Mouse (Mus musculus) lung, postnatal 0 days (tissue): ENCODE measurements at regions not wholly inside any gene's neighbourhood (a gene's known extent, or its start where the extent isn't known, plus 50 kb on each side); places are given as distances from the start of the nearest gene placed in this dataset.
"Not testable (repeated sequence)": the region's sequence is repeated elsewhere in the genome, so short reads cannot be mapped to it uniquely, and the experiment has no call there.

Source experiments
- ATAC-seq: fragments of 200-750 bp; cut with Nextera tagmentation; 2 replicates; pipeline ENCODE4 v1.8.0; 2017; ENCODE audit warnings: moderate library complexity
- DNase-seq: peaks from one replicate; pipeline ENCODE4 v3.0.0-alpha.2; 2016; ENCODE audit warnings: low spot score
- H3K27ac ChIP-seq: fragments of 300-500 bp; sonication (generic); 2 replicates; pipeline ENCODE4 v1.5.1; 2014; ENCODE audit warnings: antibody characterized with exemption, mild to moderate bottlenecking, low read length, mixed read lengths
- H3K27me3 ChIP-seq: fragments of 300-500 bp; sonication (generic); replicated peaks from 2 replicates; pipeline ENCODE4 v1.6.1; 2014; ENCODE audit warnings: low read length, mixed read lengths; ENCODE audit not compliant: insufficient read depth
- H3K36me3 ChIP-seq: fragments of 300-500 bp; sonication (generic); 2 replicates; pipeline ENCODE4 v1.6.1; 2014; ENCODE audit warnings: low read length, mixed read lengths; ENCODE audit not compliant: insufficient read depth
- H3K4me1 ChIP-seq: fragments of 300-500 bp; sonication (generic); 2 replicates; pipeline ENCODE4 v1.6.1; 2014; ENCODE audit warnings: antibody characterized with exemption, low read depth, low read length, mixed read lengths; ENCODE audit not compliant: insufficient read depth
- H3K4me2 ChIP-seq: fragments of 300-500 bp; sonication (generic); replicated peaks from 2 replicates; pipeline ENCODE4 v1.6.1; 2014; ENCODE audit warnings: low read depth, mild to moderate bottlenecking, low read length, moderate library complexity, mixed read lengths
- H3K4me3 ChIP-seq: fragments of 300-500 bp; sonication (generic); 2 replicates; pipeline ENCODE4 v1.5.1; 2014; ENCODE audit warnings: low read depth, low read length
- H3K9ac ChIP-seq: fragments of 300-500 bp; sonication (generic); replicated peaks from 2 replicates; pipeline ENCODE4 v1.6.1; 2014; ENCODE audit warnings: low read depth, mild to moderate bottlenecking
- H3K9me3 ChIP-seq: fragments of 300-500 bp; sonication (generic); 2 replicates; pipeline ENCODE4 v1.6.1; 2016; ENCODE audit warnings: low read length, mixed read lengths
- CTCF ChIP-seq: IDR thresholded peaks from 2 replicates; pipeline ENCODE4 v1.5.1; 2016; ENCODE audit warnings: antibody characterized with exemption, mild to moderate bottlenecking
- EP300 ChIP-seq: IDR thresholded peaks from 2 replicates; pipeline ENCODE4 v1.6.1; 2016; ENCODE audit warnings: antibody characterized with exemption, mild to moderate bottlenecking, control low read depth
- whole genome bisulfite sequencing: fragments of 180-500 bp; shearing (Covaris S2); extraction: QIAGEN DNeasy Blood & Tissue Kit; methylation state at CpG from one replicate; pipeline ENCODE4 v1.1.7; 2014; 5-methylcytosine and 5-hydroxymethylcytosine counted together

- Histone ChIP-seq H3K9ac (no peak overlapping the region), H3K9me3 (no peaks in the 10 kb centered on the region), H3K27ac (no peak overlapping the region), H3K4me3 (no peak overlapping the region), H3K36me3 (no peaks in the 10 kb centered on the region), H3K27me3 (no peaks in the 10 kb centered on the region), H3K4me1 (no peaks in the 10 kb centered on the region), H3K4me2 (no peak overlapping the region)
- ATAC-seq (no peak), DNase-seq (no peak)
- TF ChIP-seq CTCF, result no peak
- no peak for TF ChIP-seq EP300
- 69% methylated on average over 3 of the region's 3 CpGs for WGBS
Observed at GRCm38 (mm10) chr16:79342453-79342852, 251.6 kb upstream of the Tmprss15 start.

GRCm38 (mm10) chr16:79336416-79336815 lies 245.5 kb upstream of the Tmprss15 start:
- Histone ChIP-seq H3K9me3 (no peaks in the 10 kb centered on the region), H3K36me3 (no peaks in the 10 kb centered on the region), H3K27me3 (no peaks in the 10 kb centered on the region), H3K4me2 (no peak overlapping the region), H3K27ac (no peak overlapping the region), H3K4me3 (no peak overlapping the region), H3K9ac (no peak overlapping the region), H3K4me1 (no peaks in the 10 kb centered on the region)
- WGBS, result 39% methylated on average over 2 of the region's 2 CpGs
- ATAC-seq (no peak), DNase-seq (no peak)
- TF ChIP-seq CTCF, result no peak
- no peak for TF ChIP-seq EP300

- ATAC-seq (no peak), DNase-seq (no peak)
- Histone ChIP-seq H3K4me3 (no peak overlapping the region), H3K9me3 (no peaks in the 10 kb centered on the region), H3K9ac (no peak overlapping the region), H3K27ac (no peak overlapping the region), H3K4me2 (no peak overlapping the region), H3K4me1 (no peaks in the 10 kb centered on the region), H3K27me3 (no peaks in the 10 kb centered on the region), H3K36me3 (no peaks in the 10 kb centered on the region)
- TF ChIP-seq CTCF (no peak), EP300 (no peak)
Observed at GRCm38 (mm10) chr16:79336016-79336415, 245.1 kb upstream of the Tmprss15 start.

- Histone ChIP-seq H3K9ac (no peak overlapping the region), H3K4me1 (no peaks in the 10 kb centered on the region), H3K4me3 (no peak overlapping the region), H3K4me2 (no peak overlapping the region), H3K27me3 (no peaks in the 10 kb centered on the region), H3K36me3 (no peaks in the 10 kb centered on the region), H3K9me3 (no peaks in the 10 kb centered on the region), H3K27ac (no peak overlapping the region)
- 62% methylated on average over 3 of the region's 3 CpGs for WGBS
- DNase-seq, result no peak
- TF ChIP-seq CTCF (no peak), EP300 (no peak)
- no peak for ATAC-seq
Observed at GRCm38 (mm10) chr16:79313301-79313700, 222.4 kb upstream of the Tmprss15 start.

GRCm38 (mm10) chr16:79312702-79313101 lies 221.8 kb upstream of the Tmprss15 start:
- H3K36me3 ChIP-seq, result no peaks in the 10 kb centered on the region
- no peak for TF ChIP-seq CTCF
- TF ChIP-seq EP300, result no peak
- no peak for ATAC-seq
- no peak overlapping the region for H3K9ac ChIP-seq
- no peaks in the 10 kb centered on the region for H3K9me3 ChIP-seq
- 53% methylated on average over 2 of the region's 2 CpGs for WGBS
- H3K4me2 ChIP-seq, result no peak overlapping the region
- H3K27ac ChIP-seq, result no peak overlapping the region
- no peaks in the 10 kb centered on the region for H3K4me1 ChIP-seq
- no peaks in the 10 kb centered on the region for H3K27me3 ChIP-seq
- H3K4me3 ChIP-seq, result no peak overlapping the region
- no peak for DNase-seq

GRCm38 (mm10) chr16:79308541-79308940 lies 217.6 kb upstream of the Tmprss15 start:
- no peaks in the 10 kb centered on the region for H3K4me1 ChIP-seq
- TF ChIP-seq CTCF (no peak), EP300 (no peak)
- no peaks in the 10 kb centered on the region for H3K9me3 ChIP-seq
- 91% methylated on average over 1 of the region's 1 CpGs for WGBS
- DNase-seq (no peak), ATAC-seq (no peak)
- no peak overlapping the region for H3K4me2 ChIP-seq
- H3K27ac ChIP-seq, result no peak overlapping the region
- H3K27me3 ChIP-seq, result no peaks in the 10 kb centered on the region
- H3K9ac ChIP-seq, result no peak overlapping the region
- H3K36me3 ChIP-seq, result no peaks in the 10 kb centered on the region
- H3K4me3 ChIP-seq, result no peak overlapping the region

DNA sequence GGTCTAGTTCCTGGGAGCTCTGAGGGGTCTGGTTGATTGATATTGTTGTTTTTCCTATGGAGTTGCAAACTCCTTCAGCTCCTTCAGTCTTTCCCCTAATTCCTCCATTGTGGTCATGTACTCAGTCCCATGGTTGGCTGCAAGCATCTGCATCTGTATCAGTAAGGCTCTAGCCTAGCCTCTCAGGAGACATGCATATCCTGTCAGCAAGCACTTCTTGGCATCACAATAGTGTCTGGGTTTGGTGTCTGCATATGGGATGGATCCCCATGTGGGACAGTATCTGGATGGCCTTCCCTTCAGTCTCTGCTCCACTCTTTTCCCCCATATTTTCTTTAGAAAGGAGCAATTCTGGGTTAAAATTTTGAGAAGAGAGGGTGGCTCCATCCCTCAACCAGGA lies 205.7 kb upstream of the Tmprss15 start:
- ATAC-seq, H3K9me3 ChIP-seq, H3K27ac ChIP-seq, H3K36me3 ChIP-seq, H3K4me3 ChIP-seq, DNase-seq, H3K27me3 ChIP-seq, H3K4me2 ChIP-seq, H3K4me1 ChIP-seq, H3K9ac ChIP-seq: not testable (repeated sequence)
